Mouse (Mus musculus): ENCODE measurements at regions not wholly inside any gene's neighbourhood (a gene's known extent, or its start where the extent isn't known, plus 50 kb on each side); places are given as distances from the start of the nearest gene placed in this dataset.

DNA sequence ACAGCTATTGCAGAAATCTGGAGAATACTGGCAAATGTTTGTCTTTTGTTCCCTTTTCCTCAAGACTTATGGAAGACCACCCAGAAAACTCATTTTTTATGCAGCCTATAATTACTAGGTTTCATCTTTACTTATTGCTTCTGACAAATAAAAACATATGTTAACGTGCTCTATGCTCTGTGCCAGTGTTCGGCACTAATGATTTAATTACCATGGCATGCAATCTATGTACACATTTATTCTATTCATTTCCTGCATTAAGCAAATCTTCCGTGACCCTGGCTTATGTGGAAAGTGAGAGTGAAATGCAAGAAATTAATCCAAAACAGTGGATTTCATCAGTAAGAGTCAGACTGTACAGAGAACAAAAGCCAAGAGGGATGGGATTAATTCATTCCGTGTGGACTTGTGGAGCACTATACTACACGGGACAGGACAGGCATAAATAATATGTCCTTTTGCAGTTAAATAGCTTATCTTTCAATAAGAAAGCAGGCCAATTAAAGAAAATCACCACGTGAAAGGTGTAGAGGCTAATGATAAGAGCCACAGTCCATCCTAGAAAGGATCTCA lies 679.5 kb downstream of the Ttll7 start:
- TF ChIP-seq CTCF (IDR thresholded peaks at IDR 0.05; ENCODE audit: borderline replicate concordance, insufficient read depth, low read length) (no peak), POLR2A (IDR thresholded peaks at IDR 0.05; ENCODE audit: low read depth, low read length) (no peak)

Measured in embryonic fibroblast, embryonic 13.5 days (primary cell).